Mouse (Mus musculus): ENCODE results near the gene Sla2. TPM values are rescaled to one million over a fixed set of nuclear protein-coding genes. Genes with fewer than 3 reads are reported as not detected.
A peak's percentile ranks its signal among the peaks of the same experiment; 100 is the strongest.

Sla2 gene
- polyA plus RNA-seq, 1 experiment from 2014 or later = 0.23 TPM

GRCm38 (mm10) chr2:156882431-156883001 is 4.5 kb downstream of the Sla2 start:
- Histone ChIP-seq H3K4me2 (replicated peaks; ENCODE audit: low read depth, low read length) (no peak overlapping the region), H3K27me3 (ENCODE audit: control insufficient read depth, insufficient read depth, low read length) (no peaks in the 10 kb centered on the region), H3K9ac (ENCODE audit: low read depth, low read length) (no peak overlapping the region), H3K4me3 (ENCODE audit: low read length) (no peak overlapping the region), H3K4me1 (ENCODE audit: control insufficient read depth, insufficient read depth, low read length) (no peaks in the 10 kb centered on the region), H3K27ac (ENCODE audit: low read depth, low read length) (no peak overlapping the region), H3K9me3 (ENCODE audit: control insufficient read depth, low read length) (no peaks in the 10 kb centered on the region), H3K36me3 (ENCODE audit: control insufficient read depth, insufficient read depth, low read length) (no peaks in the 10 kb centered on the region)
- WGBS = 40% methylated on average over 10 of the region's 10 CpGs
- no peak for ATAC-seq (ENCODE audit: low FRiP score, low TSS enrichment)

GRCm38 (mm10) chr2:156879541-156879940 is 7.5 kb downstream of the Sla2 start:
- no peaks in the 10 kb centered on the region for H3K9me3 ChIP-seq (ENCODE audit: control insufficient read depth, low read length)
- H3K4me3 ChIP-seq (ENCODE audit: low read length) = no peak overlapping the region
- 75% methylated on average over 3 of the region's 3 CpGs for WGBS
- H3K36me3 ChIP-seq (ENCODE audit: control insufficient read depth, insufficient read depth, low read length) = peaks cover 4% of the 10 kb centered on the region
- no peak for ATAC-seq (ENCODE audit: low FRiP score, low TSS enrichment)
- H3K27me3 ChIP-seq (ENCODE audit: control insufficient read depth, insufficient read depth, low read length) = no peaks in the 10 kb centered on the region
- no peak overlapping the region for H3K9ac ChIP-seq (ENCODE audit: low read depth, low read length)
- no peak overlapping the region for H3K4me2 ChIP-seq (replicated peaks; ENCODE audit: low read depth, low read length)
- no peak overlapping the region for H3K27ac ChIP-seq (ENCODE audit: low read depth, low read length)
- no peaks in the 10 kb centered on the region for H3K4me1 ChIP-seq (ENCODE audit: control insufficient read depth, insufficient read depth, low read length)

GRCm38 (mm10) chr2:156877726-156878125 is 9.3 kb downstream of the Sla2 start:
- Histone ChIP-seq H3K36me3 (ENCODE audit: control insufficient read depth, insufficient read depth, low read length) (peaks cover 21% of the 10 kb centered on the region), H3K4me3 (ENCODE audit: low read length) (no peak overlapping the region), H3K4me2 (replicated peaks; ENCODE audit: low read depth, low read length) (no peak overlapping the region), H3K9me3 (ENCODE audit: control insufficient read depth, low read length) (no peaks in the 10 kb centered on the region), H3K4me1 (ENCODE audit: control insufficient read depth, insufficient read depth, low read length) (no peaks in the 10 kb centered on the region), H3K27ac (ENCODE audit: low read depth, low read length) (no peak overlapping the region), H3K9ac (ENCODE audit: low read depth, low read length) (no peak overlapping the region), H3K27me3 (ENCODE audit: control insufficient read depth, insufficient read depth, low read length) (no peaks in the 10 kb centered on the region)
- no peak for ATAC-seq (ENCODE audit: low FRiP score, low TSS enrichment)
- 63% methylated on average over 9 of the region's 9 CpGs for WGBS

GRCm38 (mm10) chr2:156874760-156875510 is 12.1 kb downstream of the Sla2 start:
- H3K9ac ChIP-seq (ENCODE audit: low read depth, low read length) = no peak overlapping the region
- peaks cover 43% of the 10 kb centered on the region for H3K36me3 ChIP-seq (ENCODE audit: control insufficient read depth, insufficient read depth, low read length)
- no peak for ATAC-seq (ENCODE audit: low FRiP score, low TSS enrichment)
- H3K9me3 ChIP-seq (ENCODE audit: control insufficient read depth, low read length) = no peaks in the 10 kb centered on the region
- no peak overlapping the region for H3K27ac ChIP-seq (ENCODE audit: low read depth, low read length)
- no peaks in the 10 kb centered on the region for H3K4me1 ChIP-seq (ENCODE audit: control insufficient read depth, insufficient read depth, low read length)
- H3K4me3 ChIP-seq (ENCODE audit: low read length) = no peak overlapping the region
- WGBS = 93% methylated on average over 4 of the region's 4 CpGs
- no peak overlapping the region for H3K4me2 ChIP-seq (replicated peaks; ENCODE audit: low read depth, low read length)
- no peaks in the 10 kb centered on the region for H3K27me3 ChIP-seq (ENCODE audit: control insufficient read depth, insufficient read depth, low read length)

GRCm38 (mm10) chr2:156874047-156874759 is 12.8 kb downstream of the Sla2 start:
- no peaks in the 10 kb centered on the region for H3K9me3 ChIP-seq (ENCODE audit: control insufficient read depth, low read length)
- H3K9ac ChIP-seq (ENCODE audit: low read depth, low read length) = no peak overlapping the region
- no peak overlapping the region for H3K27ac ChIP-seq (ENCODE audit: low read depth, low read length)
- 94% methylated on average over 8 of the region's 8 CpGs for WGBS
- H3K4me1 ChIP-seq (ENCODE audit: control insufficient read depth, insufficient read depth, low read length) = no peaks in the 10 kb centered on the region
- peaks cover 51% of the 10 kb centered on the region for H3K36me3 ChIP-seq (ENCODE audit: control insufficient read depth, insufficient read depth, low read length)
- H3K4me3 ChIP-seq (ENCODE audit: low read length) = no peak overlapping the region
- no peak for ATAC-seq (ENCODE audit: low FRiP score, low TSS enrichment)
- H3K4me2 ChIP-seq (replicated peaks; ENCODE audit: low read depth, low read length) = no peak overlapping the region
- no peaks in the 10 kb centered on the region for H3K27me3 ChIP-seq (ENCODE audit: control insufficient read depth, insufficient read depth, low read length)

- Histone ChIP-seq H3K36me3 (ENCODE audit: control insufficient read depth, insufficient read depth, low read length) (peaks cover 56% of the 10 kb centered on the region), H3K9me3 (ENCODE audit: control insufficient read depth, low read length) (no peaks in the 10 kb centered on the region), H3K9ac (ENCODE audit: low read depth, low read length) (no peak overlapping the region), H3K4me1 (ENCODE audit: control insufficient read depth, insufficient read depth, low read length) (no peaks in the 10 kb centered on the region), H3K27me3 (ENCODE audit: control insufficient read depth, insufficient read depth, low read length) (no peaks in the 10 kb centered on the region), H3K4me2 (replicated peaks; ENCODE audit: low read depth, low read length) (no peak overlapping the region), H3K4me3 (ENCODE audit: low read length) (no peak overlapping the region), H3K27ac (ENCODE audit: low read depth, low read length) (no peak overlapping the region)
- ATAC-seq (ENCODE audit: low FRiP score, low TSS enrichment) = peak; percentile 59; the same call in 1 of the 2 replicates
- WGBS = 28% methylated on average over 5 of the region's 5 CpGs
Measured at GRCm38 (mm10) chr2:156873629-156874028, 13.4 kb downstream of the Sla2 start.

GRCm38 (mm10) chr2:156870519-156870918 is 16.5 kb downstream of the Sla2 start:
- no peak overlapping the region for H3K4me3 ChIP-seq (ENCODE audit: low read length)
- H3K36me3 ChIP-seq (ENCODE audit: control insufficient read depth, insufficient read depth, low read length) = peaks cover 80% of the 10 kb centered on the region
- H3K9me3 ChIP-seq (ENCODE audit: control insufficient read depth, low read length) = no peaks in the 10 kb centered on the region
- H3K4me1 ChIP-seq (ENCODE audit: control insufficient read depth, insufficient read depth, low read length) = no peaks in the 10 kb centered on the region
- 59% methylated on average over 6 of the region's 6 CpGs for WGBS
- H3K27ac ChIP-seq (ENCODE audit: low read depth, low read length) = no peak overlapping the region
- no peak overlapping the region for H3K4me2 ChIP-seq (replicated peaks; ENCODE audit: low read depth, low read length)
- H3K9ac ChIP-seq (ENCODE audit: low read depth, low read length) = no peak overlapping the region
- H3K27me3 ChIP-seq (ENCODE audit: control insufficient read depth, insufficient read depth, low read length) = no peaks in the 10 kb centered on the region
- ATAC-seq (ENCODE audit: low FRiP score, low TSS enrichment) = no peak

- Histone ChIP-seq H3K36me3 (ENCODE audit: control insufficient read depth, insufficient read depth, low read length) (peaks cover 83% of the 10 kb centered on the region), H3K4me2 (replicated peaks; ENCODE audit: low read depth, low read length) (no peak overlapping the region), H3K27me3 (ENCODE audit: control insufficient read depth, insufficient read depth, low read length) (no peaks in the 10 kb centered on the region), H3K27ac (ENCODE audit: low read depth, low read length) (no peak overlapping the region), H3K9me3 (ENCODE audit: control insufficient read depth, low read length) (no peaks in the 10 kb centered on the region), H3K9ac (ENCODE audit: low read depth, low read length) (no peak overlapping the region), H3K4me3 (ENCODE audit: low read length) (no peak overlapping the region), H3K4me1 (ENCODE audit: control insufficient read depth, insufficient read depth, low read length) (peaks cover under 1% of the 10 kb centered on the region; the same call in 1 of the 2 replicates)
- ATAC-seq (ENCODE audit: low FRiP score, low TSS enrichment) = no peak
- WGBS = 91% methylated on average over 7 of the region's 7 CpGs
Measured at GRCm38 (mm10) chr2:156869554-156869953, 17.4 kb downstream of the Sla2 start.

- no peaks in the 10 kb centered on the region for H3K9me3 ChIP-seq (ENCODE audit: control insufficient read depth, low read length)
- no peak overlapping the region for H3K4me3 ChIP-seq (ENCODE audit: low read length)
- no peak overlapping the region for H3K27ac ChIP-seq (ENCODE audit: low read depth, low read length)
- ATAC-seq (ENCODE audit: low FRiP score, low TSS enrichment) = no peak
- no peaks in the 10 kb centered on the region for H3K27me3 ChIP-seq (ENCODE audit: control insufficient read depth, insufficient read depth, low read length)
- no peak overlapping the region for H3K9ac ChIP-seq (ENCODE audit: low read depth, low read length)
- 87% methylated on average over 8 of the region's 8 CpGs for WGBS
- H3K4me2 ChIP-seq (replicated peaks; ENCODE audit: low read depth, low read length) = no peak overlapping the region
- peaks cover 6% of the 10 kb centered on the region for H3K4me1 ChIP-seq (ENCODE audit: control insufficient read depth, insufficient read depth, low read length)
- peaks cover 78% of the 10 kb centered on the region for H3K36me3 ChIP-seq (ENCODE audit: control insufficient read depth, insufficient read depth, low read length)
Measured at GRCm38 (mm10) chr2:156868994-156869393, 18.0 kb downstream of the Sla2 start.
